9 mouse cellular contexts compared by ENCODE assay signal in the genomic region with DNA sequence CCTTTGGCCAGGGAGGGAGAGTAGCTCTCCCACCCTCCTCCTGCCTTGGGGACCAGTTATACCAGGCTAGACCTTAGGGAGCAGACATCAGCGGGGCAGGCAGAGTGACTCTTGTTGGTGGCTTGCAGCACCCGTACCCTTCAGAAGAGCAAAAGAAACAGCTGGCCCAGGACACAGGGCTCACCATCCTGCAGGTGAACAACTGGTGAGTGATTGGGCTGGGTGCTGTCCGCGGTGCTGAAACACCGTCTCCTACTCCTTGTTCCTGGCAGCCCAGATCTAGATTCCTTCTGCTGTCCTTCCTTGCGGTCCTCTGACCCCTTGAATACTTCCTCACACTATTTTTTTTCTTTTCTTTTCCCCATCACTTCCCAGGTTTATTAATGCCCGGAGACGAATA. TPM values are rescaled to one million over a fixed set of nuclear protein-coding genes. Genes with fewer than 3 reads are reported as not detected.
DNase-seq lines count a peak whose midpoint lies in the region; ATAC-seq lines count a peak whose summit lies in the region.
"Had no signal": no experiment of that assay in that cellular context is flagged by ENCODE, and none has a peak within 500 bp of the region (broad histone marks: within the 10 kb centered on the region; RNA-seq: fewer than 3 reads in every experiment).

No protein-coding gene starts in this region.

- no peaks in the 10 kb centered on the region for H3K9me3 ChIP-seq in forebrain, embryonic 10.5 days
- no peaks in the 10 kb centered on the region for H3K9me3 ChIP-seq in forebrain, embryonic 15.5 days
- H3K9me3 ChIP-seq: neural tube, embryonic 13.5 days had no signal

- no peak for ATAC-seq in forebrain, embryonic 15.5 days (replicated peaks)

- H3K4me2 ChIP-seq in forebrain, embryonic 15.5 days (replicated peaks), result no peak overlapping the region
- H3K4me2 ChIP-seq: neural tube, embryonic 13.5 days had no signal

- peaks cover 47% of the 10 kb centered on the region for H3K36me3 ChIP-seq in forebrain, embryonic 10.5 days (replicated peaks)
- peaks cover 53% of the 10 kb centered on the region for H3K36me3 ChIP-seq in forebrain, embryonic 15.5 days

- no peaks in the 10 kb centered on the region for H3K27me3 ChIP-seq in forebrain, embryonic 10.5 days (ENCODE audit: poor library complexity, severe bottlenecking)
- H3K27me3 ChIP-seq in forebrain, embryonic 15.5 days, result no peaks in the 10 kb centered on the region
- H3K27me3 ChIP-seq: neural tube, embryonic 13.5 days had no signal

- H3K9ac ChIP-seq in forebrain, embryonic 15.5 days (replicated peaks), result no peak overlapping the region
- H3K9ac ChIP-seq: neural tube, embryonic 13.5 days had no signal

- no peaks in the 10 kb centered on the region for H3K4me1 ChIP-seq in forebrain, embryonic 10.5 days
- H3K4me1 ChIP-seq in forebrain, embryonic 15.5 days, result no peaks in the 10 kb centered on the region
- H3K4me1 ChIP-seq: neural tube, embryonic 13.5 days had no signal

- H3K27ac ChIP-seq in forebrain, embryonic 10.5 days, result no peak overlapping the region
- H3K27ac ChIP-seq in forebrain, embryonic 15.5 days (replicated peaks), result no peak overlapping the region
- H3K27ac ChIP-seq: neural tube, embryonic 13.5 days had no signal

- 27% methylated on average over 8 of the region's 8 CpGs for WGBS in forebrain, embryonic 10.5 days
- 30% methylated on average over 8 of the region's 8 CpGs for WGBS in forebrain, embryonic 15.5 days

- DNase-seq in forebrain, embryonic 10.5 days (ENCODE audit: extremely low spot score, low spot score), result peak; percentile 34
- DNase-seq in 416B (ENCODE audit: low read depth), result peak; percentile 58
- peak; percentile 54 for DNase-seq in c-Kit-positive CD71-positive TER-119-positive erythroid progenitor cells, embryonic 14.5 days (ENCODE audit: low spot score)
- DNase-seq in kidney, postnatal 36 days, result peak; percentile 58 to 92
- peak; percentile 29 for DNase-seq in retina, postnatal 1 day
- no peak for DNase-seq in MN1 (ENCODE audit: low spot score)
- DNase-seq in layer of hippocampus, postnatal 36 days, result no peak

- no peak overlapping the region for H3K4me3 ChIP-seq in forebrain, embryonic 10.5 days
- H3K4me3 ChIP-seq in forebrain, embryonic 15.5 days, result no peak overlapping the region
- H3K4me3 ChIP-seq: neural tube, embryonic 13.5 days had no signal

RNA-seq across cellular contexts. Expression of gene Meis3, which starts 8.8 kb away (rescaled TPM):
- polyA plus RNA-seq in forebrain, embryonic 10.5 days (2016; fragmentation: Nextera tagmentation; extraction: Ambion mirVana), result 56.7 and 57.5 TPM in 2 replicates
- 110 and 116 TPM in 2 replicates for polyA plus RNA-seq in forebrain, embryonic 15.5 days (2015; fragmentation: Nextera tagmentation; extraction: Ambion mirVana)
- total RNA-seq in layer of hippocampus, postnatal 36 days (2021), result 10 to 100 TPM; 36.1 to 44.0 TPM

RNA-seq across cellular contexts. Expression of gene Dhx34, which starts 38.2 kb away (rescaled TPM):
- 19.6 and 21.2 TPM in 2 replicates for polyA plus RNA-seq in forebrain, embryonic 10.5 days (2016; fragmentation: Nextera tagmentation; extraction: Ambion mirVana)
- polyA plus RNA-seq in forebrain, embryonic 15.5 days (2015; fragmentation: Nextera tagmentation; extraction: Ambion mirVana), result 15.3 and 17.4 TPM in 2 replicates
- 10 to 100 TPM; 10.1 to 12.2 TPM for total RNA-seq in layer of hippocampus, postnatal 36 days (2021)

RNA-seq across cellular contexts. Expression of gene Slc8a2, which starts 54.0 kb away (rescaled TPM):
- polyA plus RNA-seq in forebrain, embryonic 10.5 days (2016; fragmentation: Nextera tagmentation; extraction: Ambion mirVana), result 0.22 and 0.34 TPM in 2 replicates
- polyA plus RNA-seq in forebrain, embryonic 15.5 days (2015; fragmentation: Nextera tagmentation; extraction: Ambion mirVana), result 0.96 and 1.1 TPM in 2 replicates
- total RNA-seq in layer of hippocampus, postnatal 36 days (2021), result 100 to 1,000 TPM; 286 to 292 TPM

Comparison
In these comparisons a context has a peak if more than half of its experiments do, and no peak if none do; other contexts are left out.
1. DNase-seq: peak in forebrain, embryonic 10.5 days (single experiment), 416B (single experiment), c-Kit-positive CD71-positive TER-119-positive erythroid progenitor cells, embryonic 14.5 days (single experiment), kidney, postnatal 36 days (2 of 2) and retina, postnatal 1 day (single experiment); none in MN1 (single experiment) and layer of hippocampus, postnatal 36 days (0 of 2).